Mouse (Mus musculus) stomach, postnatal 0 days (tissue): ENCODE measurements around the gene Kdm7a. TPM values are rescaled to one million over a fixed set of nuclear protein-coding genes. Genes with fewer than 3 reads are reported as not detected.

ENCODE experiments used
- ATAC-seq: fragments of 200-750 bp; cut with Nextera tagmentation; 2 replicates; pipeline ENCODE4 v1.8.0; 2017; ENCODE audit not compliant: low FRiP score, low TSS enrichment
- DNase-seq: peaks from one replicate; pipeline ENCODE4 v3.0.0-alpha.2; 2016; ENCODE audit warnings: low spot score
- H3K27ac ChIP-seq: fragments of 300-500 bp; sonication (generic); replicated peaks from 2 replicates; pipeline ENCODE4 v1.5.1; 2014; ENCODE audit warnings: mild to moderate bottlenecking, control low read depth
- H3K27me3 ChIP-seq: fragments of 300-500 bp; sonication (generic); 2 replicates; pipeline ENCODE4 v1.6.1; 2014; ENCODE audit warnings: low read length; ENCODE audit not compliant: control insufficient read depth, insufficient read depth
- H3K36me3 ChIP-seq: fragments of 300-500 bp; sonication (generic); 2 replicates; pipeline ENCODE4 v1.6.1; 2014; ENCODE audit warnings: low read length, mixed read lengths; ENCODE audit not compliant: control insufficient read depth, insufficient read depth
- H3K4me1 ChIP-seq: fragments of 300-500 bp; sonication (generic); replicated peaks from 2 replicates; pipeline ENCODE4 v1.6.1; 2014; ENCODE audit warnings: antibody characterized with exemption; ENCODE audit not compliant: control insufficient read depth, insufficient read depth
- H3K4me2 ChIP-seq: fragments of 300-500 bp; sonication (generic); replicated peaks from 2 replicates; pipeline ENCODE4 v1.6.1; 2014; ENCODE audit warnings: low read depth, mild to moderate bottlenecking, control low read depth, moderate library complexity
- H3K4me3 ChIP-seq: fragments of 300-500 bp; sonication (generic); 2 replicates; pipeline ENCODE4 v1.5.1; 2014; ENCODE audit warnings: low read depth, low read length, control low read depth
- H3K9ac ChIP-seq: fragments of 300-500 bp; sonication (generic); 2 replicates; pipeline ENCODE4 v1.6.1; 2014; ENCODE audit warnings: mild to moderate bottlenecking, low read length, control low read depth, mixed read lengths
- H3K9me3 ChIP-seq: fragments of 300-500 bp; sonication (generic); 2 replicates; pipeline ENCODE4 v1.6.1; 2016; ENCODE audit warnings: low read length; ENCODE audit not compliant: control insufficient read depth
- CTCF ChIP-seq: IDR thresholded peaks from 2 replicates; pipeline ENCODE4 v1.5.1; 2016; ENCODE audit warnings: antibody characterized with exemption, low read depth, mild to moderate bottlenecking, moderate library complexity
- EP300 ChIP-seq: optimal IDR thresholded peaks from 2 replicates; pipeline ENCODE3; 2016; ENCODE audit warnings: antibody characterized with exemption
- WGBS: fragments of 180-500 bp; shearing (Covaris S2); extraction: QIAGEN DNeasy Blood & Tissue Kit; methylation state at CpG from one replicate; pipeline ENCODE4 v1.1.7; 2014; 5-methylcytosine and 5-hydroxymethylcytosine counted together
- polyA plus RNA-seq: library from polyadenylated mRNA; unstranded; fragments of >200 nt; fragmentation: Nextera tagmentation; extraction: Ambion mirVana; gene quantifications from 2 replicates; pipeline ENCODE4 v1.2.1, GENCODE M21; 2015

The Kdm7a gene
- polyA plus RNA-seq, 1 experiment from 2014 or later, result 2.6 TPM

- Histone ChIP-seq H3K27me3 (no peaks in the 10 kb centered on the region), H3K36me3 (no peaks in the 10 kb centered on the region), H3K4me3 (no peak overlapping the region), H3K4me1 (no peaks in the 10 kb centered on the region), H3K4me2 (no peak overlapping the region), H3K9ac (no peak overlapping the region), H3K9me3 (no peaks in the 10 kb centered on the region), H3K27ac (no peak overlapping the region)
- TF ChIP-seq CTCF (peak; percentile 32), EP300 (no peak)
- WGBS, result 30% methylated on average over 3 of the region's 3 CpGs
- ATAC-seq (no peak), DNase-seq (no peak)
Observed at GRCm38 (mm10) chr6:39120685-39121084, 85.9 kb downstream of the Kdm7a start.

- TF ChIP-seq CTCF, result no peak
- no peak for TF ChIP-seq EP300
- no peaks in the 10 kb centered on the region for H3K9me3 ChIP-seq
- H3K4me3 ChIP-seq, result peak overlapping the region; percentile 90
- peak overlapping the region; percentile 90 for H3K27ac ChIP-seq
- no peak for DNase-seq
- WGBS, result 11% methylated on average over 49 of the region's 49 CpGs
- no peaks in the 10 kb centered on the region for H3K27me3 ChIP-seq
- no peaks in the 10 kb centered on the region for H3K4me1 ChIP-seq
- no peaks in the 10 kb centered on the region for H3K36me3 ChIP-seq
- peak; percentile 53 for ATAC-seq
- peak overlapping the region; percentile 96 for H3K9ac ChIP-seq
- peak overlapping the region; percentile 72 for H3K4me2 ChIP-seq
Observed at GRCm38 (mm10) chr6:39118456-39118881, 88.1 kb downstream of the Kdm7a start.

- peak within 1 kb of the TSS; percentile 72 for H3K4me2 ChIP-seq
- H3K36me3 ChIP-seq, result no peaks in the 10 kb centered on the region
- 1% methylated on average over 99 of the region's 101 CpGs for WGBS
- H3K27ac ChIP-seq, result peak within 1 kb of the TSS; percentile 90
- peak within 1 kb of the TSS; percentile 96 for H3K9ac ChIP-seq
- peak; percentile 92 for ATAC-seq
- no peak for TF ChIP-seq EP300
- TF ChIP-seq CTCF, result no peak
- H3K4me1 ChIP-seq, result no peaks in the 10 kb centered on the region
- H3K9me3 ChIP-seq, result no peaks in the 10 kb centered on the region
- peak within 1 kb of the TSS; percentile 90 for H3K4me3 ChIP-seq
- DNase-seq, result peak; percentile 88
- no peaks in the 10 kb centered on the region for H3K27me3 ChIP-seq
Observed at GRCm38 (mm10) chr6:39117584-39118455, 88.8 kb downstream of the Kdm7a start, which contains the start of gene Parp12. Parp12 (minus strand) TSS chr6:39118349.

- Histone ChIP-seq H3K4me2 (no peak overlapping the region), H3K4me3 (no peak overlapping the region), H3K36me3 (0 out of 2 replicates have a peak, but pooled peaks cover 2% of the 10 kb centered on the region), H3K9me3 (no peaks in the 10 kb centered on the region), H3K27me3 (no peaks in the 10 kb centered on the region), H3K4me1 (no peaks in the 10 kb centered on the region), H3K9ac (no peak overlapping the region), H3K27ac (no peak overlapping the region)
- TF ChIP-seq EP300, result no peak
- no peak for TF ChIP-seq CTCF
- ATAC-seq (0 out of 2 replicates have a peak, but pooled peaks have one; percentile 13), DNase-seq (no peak)
- WGBS, result 88% methylated on average over 1 of the region's 1 CpGs
Observed at GRCm38 (mm10) chr6:39115438-39115837, 91.2 kb downstream of the Kdm7a start.

- H3K4me3 ChIP-seq, result no peak overlapping the region
- WGBS, result 87% methylated on average over 3 of the region's 3 CpGs
Observed at GRCm38 (mm10) chr6:39113141-39113540, 93.4 kb downstream of the Kdm7a start.

GRCm38 (mm10) chr6:39112701-39113100, 93.9 kb downstream of the Kdm7a start:
- H3K9me3 ChIP-seq, result no peaks in the 10 kb centered on the region
- H3K9ac ChIP-seq, result no peak overlapping the region
- no peaks in the 10 kb centered on the region for H3K4me1 ChIP-seq
- H3K27me3 ChIP-seq, result no peaks in the 10 kb centered on the region
- DNase-seq, result no peak
- H3K4me3 ChIP-seq, result no peak overlapping the region
- WGBS, result 92% methylated on average over 3 of the region's 3 CpGs
- H3K27ac ChIP-seq, result no peak overlapping the region
- TF ChIP-seq EP300, result no peak
- no peak for TF ChIP-seq CTCF
- peaks cover 5% of the 10 kb centered on the region; the same call in 1 of the 2 replicates for H3K36me3 ChIP-seq
- no peak for ATAC-seq
- no peak overlapping the region for H3K4me2 ChIP-seq

More at GRCm38 (mm10) chr6:39113141-39113540, 93.4 kb downstream of the Kdm7a start:
- DNase-seq, result no peak
- no peaks in the 10 kb centered on the region for H3K9me3 ChIP-seq
- peaks cover 5% of the 10 kb centered on the region; the same call in 1 of the 2 replicates for H3K36me3 ChIP-seq
- no peak overlapping the region for H3K27ac ChIP-seq
- no peaks in the 10 kb centered on the region for H3K4me1 ChIP-seq
- ATAC-seq, result no peak
- no peak overlapping the region for H3K4me2 ChIP-seq
- TF ChIP-seq CTCF, result no peak
- TF ChIP-seq EP300, result no peak
- H3K9ac ChIP-seq, result no peak overlapping the region
- no peaks in the 10 kb centered on the region for H3K27me3 ChIP-seq
